Mouse (Mus musculus) CH12.LX (cell line): Measurements from ENCODE around the gene Gm14085.
"Not testable (repeated sequence)": the region's sequence is repeated elsewhere in the genome, so short reads cannot be mapped to it uniquely, and the experiment has no call there.

Experiments
- BHLHE40 ChIP-seq: IDR thresholded peaks from 2 replicates; pipeline ENCODE4 v1.6.1; 2011; ENCODE audit warnings: mild to moderate bottlenecking, low read depth, low read length, improper control_type of control experiment
- CHD2 ChIP-seq: IDR thresholded peaks from 2 replicates; pipeline ENCODE4 v1.6.1; 2011; ENCODE audit warnings: low read length, improper control_type of control experiment
- CTCF ChIP-seq, 2 experiments: IDR thresholded peaks in 1 of 2; conservative IDR thresholded peaks in 1 of 2; 2 replicates each; pipeline ENCODE4 v1.5.1; 2011 to 2012; ENCODE audit warnings: low read depth in 2 of 2, low read length in 2 of 2, improper control_type of control experiment in 1 of 2, inconsistent platforms in 1 of 2, mild to moderate bottlenecking in 1 of 2, moderate library complexity in 1 of 2
- MAX ChIP-seq: IDR thresholded peaks from 2 replicates; pipeline ENCODE4 v1.6.1; 2011; ENCODE audit warnings: low read length, improper control_type of control experiment
- MEF2A ChIP-seq: IDR thresholded peaks from 2 replicates; pipeline ENCODE4 v1.6.1; 2014; ENCODE audit warnings: low read depth, mild to moderate bottlenecking, inconsistent platforms, low read length, improper control_type of control experiment, borderline replicate concordance
- POLR2A ChIP-seq: IDR thresholded peaks from 2 replicates; pipeline ENCODE4 v1.6.1; 2011; ENCODE audit warnings: low read depth, mild to moderate bottlenecking, improper control_type of control experiment, low read length
- UBTF ChIP-seq: IDR thresholded peaks from 2 replicates; pipeline ENCODE4 v1.6.1; 2012; ENCODE audit warnings: low read depth, mild to moderate bottlenecking, inconsistent platforms, low read length, improper control_type of control experiment, moderate library complexity

- TF ChIP-seq UBTF; CHD2; POLR2A; CTCF (conservative IDR thresholded peaks at IDR 0.05 in 1 of 2, IDR thresholded peaks at IDR 0.05 in 1 of 2; ENCODE audit: low read depth in 2 of 2, low read length in 2 of 2); MEF2A; MAX; BHLHE40: not testable (repeated sequence)
Observed at GRCm38 (mm10) chr2:122483787-122484186, 954 bp upstream of the Gm14085 start.
